Mouse (Mus musculus) heart, postnatal 0 days (tissue): ENCODE results near the gene Itk.

Experiments
- CTCF ChIP-seq: IDR thresholded peaks from 2 replicates; pipeline ENCODE4 v1.5.1; 2016; ENCODE audit warnings: antibody characterized with exemption, control low read depth, low read depth
- EP300 ChIP-seq: IDR thresholded peaks from 2 replicates; pipeline ENCODE4 v1.6.1; 2016; ENCODE audit warnings: antibody characterized with exemption, low read depth

DNA sequence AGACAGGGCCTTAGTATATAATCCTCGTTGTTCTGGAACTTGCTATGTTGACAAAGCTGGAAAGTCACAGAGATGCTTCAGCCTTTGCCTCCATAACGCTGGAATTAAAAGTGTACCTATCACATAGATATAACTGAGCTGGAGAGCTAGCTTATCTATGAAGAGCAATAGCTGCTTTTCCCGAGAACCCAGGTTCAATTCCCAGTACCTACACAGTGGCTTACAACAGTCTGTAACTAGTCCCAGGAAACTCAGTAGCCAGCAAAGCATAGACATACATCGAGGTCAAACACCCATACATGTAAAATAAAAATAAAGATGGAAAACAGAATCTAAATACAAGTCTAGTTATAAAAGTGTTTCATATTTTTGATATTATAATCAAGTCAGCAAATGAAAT is 9.2 kb upstream of the Itk start:
- no peak for TF ChIP-seq EP300
- TF ChIP-seq CTCF = no peak
